Mouse (Mus musculus): ENCODE data around the gene Cacng1.

DNA sequence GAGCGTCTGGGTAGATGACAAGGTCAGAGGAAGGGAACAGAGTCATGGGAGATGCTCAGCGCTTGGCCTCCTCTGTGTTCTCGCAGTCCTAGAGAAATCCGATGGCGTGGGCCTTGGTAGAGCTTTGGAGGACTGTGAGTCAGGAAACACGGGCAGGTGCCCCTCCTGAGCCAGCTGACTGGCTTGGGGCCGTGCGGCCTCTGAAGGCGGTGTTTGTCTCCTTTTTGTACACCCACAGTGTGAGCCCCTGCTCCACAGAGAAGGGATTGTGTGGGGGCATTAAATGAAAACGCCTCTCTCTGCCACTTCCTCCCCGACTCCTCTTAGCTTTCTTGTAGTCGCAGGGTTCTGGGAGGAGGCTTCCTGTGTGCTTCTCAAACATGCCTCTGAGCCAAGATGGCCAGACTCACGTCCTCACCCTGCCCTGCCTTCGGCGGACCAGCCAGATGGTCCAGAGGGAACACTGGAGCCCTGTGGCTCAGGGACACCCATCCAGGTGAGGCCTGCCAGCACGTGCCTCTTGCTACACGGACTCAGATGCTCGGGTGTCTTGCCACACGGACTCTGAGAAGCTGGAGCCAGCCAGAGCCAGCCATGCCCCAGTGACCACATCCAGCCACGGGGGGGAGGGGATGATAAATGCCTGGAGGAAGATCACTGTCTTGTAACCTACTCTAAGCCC, 22.2 kb upstream of the Cacng1 start:
- no peak for TF ChIP-seq CTCF (conservative IDR thresholded peaks at IDR 0.05 in 1 of 2, IDR thresholded peaks at IDR 0.05 in 1 of 2; ENCODE audit: low read depth in 2 of 2, low read length in 2 of 2)
- TF ChIP-seq ZKSCAN1 (IDR thresholded peaks at IDR 0.05; ENCODE audit: borderline replicate concordance, low read depth, low read length), result no peak
- no peak for TF ChIP-seq POLR2A (IDR thresholded peaks at IDR 0.05; ENCODE audit: low read depth, low read length)
- no peak for TF ChIP-seq EP300 (IDR thresholded peaks at IDR 0.05; ENCODE audit: low read length)
- no peak for TF ChIP-seq USF1 (IDR thresholded peaks at IDR 0.05; ENCODE audit: low read depth, low read length)
- TF ChIP-seq ELF1 (IDR thresholded peaks at IDR 0.05; ENCODE audit: low read depth, low read length), result no peak
- TF ChIP-seq IRF4 (IDR thresholded peaks at IDR 0.05; ENCODE audit: low read depth, low read length), result no peak
- TF ChIP-seq TCF12 (IDR thresholded peaks at IDR 0.05; ENCODE audit: low read depth, low read length), result no peak
- TF ChIP-seq MXI1 (IDR thresholded peaks at IDR 0.05; ENCODE audit: low read depth, low read length), result no peak
- no peak for TF ChIP-seq HCFC1 (IDR thresholded peaks at IDR 0.05; ENCODE audit: low read depth, low read length)
- no peak for TF ChIP-seq GABPA (IDR thresholded peaks at IDR 0.05; ENCODE audit: insufficient replicate concordance, low read depth, low read length)
- TF ChIP-seq USF2 (conservative IDR thresholded peaks at IDR 0.05; ENCODE audit: low read depth, low read length), result no peak
- TF ChIP-seq MAFK (IDR thresholded peaks at IDR 0.05; ENCODE audit: insufficient replicate concordance, low read length), result no peak
- TF ChIP-seq UBTF (IDR thresholded peaks at IDR 0.05; ENCODE audit: low read depth, low read length), result no peak

All from CH12.LX (cell line).